Mouse (Mus musculus) MEL (cell line): Measurements from ENCODE around the gene Tmem151b. TPM values are rescaled to one million over a fixed set of nuclear protein-coding genes. Genes with fewer than 3 reads are reported as not detected.

ENCODE experiments used
- DNase-seq: peaks from one replicate; pipeline ENCODE4 v3.0.0; 2011; ENCODE audit warnings: low read depth, low spot score
- H3K27ac ChIP-seq: 2 replicates; pipeline ENCODE4 v1.5.1; 2012; ENCODE audit warnings: low read depth, mild to moderate bottlenecking, control low read depth, low read length, moderate library complexity; ENCODE audit not compliant: control insufficient read depth
- H3K27me3 ChIP-seq, 2 experiments: fragments of 150-350 bp in 1 of 2; sonication (generic) in 1 of 2; 2 replicates each; pipeline ENCODE4 v1.6.1; 2012; ENCODE audit warnings: low read length in 2 of 2, mild to moderate bottlenecking in 2 of 2, improper control_type of control experiment in 1 of 2, moderate library complexity in 1 of 2; ENCODE audit not compliant: insufficient read depth in 2 of 2, control insufficient read depth in 1 of 2
- H3K36me3 ChIP-seq, 2 experiments: 2 replicates each; pipeline ENCODE4 v1.6.1; 2012 to 2014; ENCODE audit warnings: low read length in 2 of 2, improper control_type of control experiment in 1 of 2, inconsistent platforms in 1 of 2, mild to moderate bottlenecking in 1 of 2; ENCODE audit not compliant: insufficient read depth in 2 of 2, control insufficient read depth in 1 of 2
- H3K4me1 ChIP-seq, 2 experiments: fragments of 150-350 bp in 1 of 2; sonication (generic) in 1 of 2; 2 replicates each; pipeline ENCODE4 v1.6.1; 2012; ENCODE audit warnings: low read length in 2 of 2, improper control_type of control experiment in 1 of 2, mild to moderate bottlenecking in 1 of 2; ENCODE audit not compliant: insufficient read depth in 2 of 2, control insufficient read depth in 1 of 2
- H3K4me3 ChIP-seq, 2 experiments: fragments of 150-350 bp in 1 of 2; sonication (generic) in 1 of 2; 2 replicates each; pipeline ENCODE4 v1.5.1; 2012; ENCODE audit warnings: low read depth in 2 of 2, low read length in 2 of 2, mild to moderate bottlenecking in 2 of 2, moderate library complexity in 2 of 2, control low read depth in 1 of 2, improper control_type of control experiment in 1 of 2; ENCODE audit not compliant: control insufficient read depth in 1 of 2, insufficient read depth in 1 of 2
- H3K79me2 ChIP-seq: 2 replicates; pipeline ENCODE4 v1.6.1; 2012; ENCODE audit warnings: mild to moderate bottlenecking, low read length, moderate library complexity; ENCODE audit not compliant: control insufficient read depth, poor library complexity, insufficient read depth
- H3K9ac ChIP-seq: 2 replicates; pipeline ENCODE4 v1.6.1; 2012; ENCODE audit warnings: low read depth, mild to moderate bottlenecking, control low read depth, low read length, moderate library complexity; ENCODE audit not compliant: control insufficient read depth, poor library complexity, severe bottlenecking
- H3K9me3 ChIP-seq: fragments of 150-350 bp; sonication (generic); replicated peaks from 2 replicates; pipeline ENCODE4 v1.6.1; 2012; ENCODE audit warnings: mild to moderate bottlenecking, low read length, improper control_type of control experiment, moderate library complexity; ENCODE audit not compliant: insufficient read depth
- CHD2 ChIP-seq: IDR thresholded peaks from 2 replicates; pipeline ENCODE4 v1.6.1; 2011; ENCODE audit warnings: low read length, improper control_type of control experiment
- CTCF ChIP-seq, 3 experiments: IDR thresholded peaks in 2 of 3; conservative IDR thresholded peaks in 1 of 3; 2 replicates each; pipeline ENCODE4 v1.5.1; 2011 to 2012; ENCODE audit warnings: low read length in 3 of 3, low read depth in 2 of 3, mild to moderate bottlenecking in 2 of 3, improper control_type of control experiment in 1 of 3, inconsistent platforms in 1 of 3, mixed read lengths in 1 of 3, moderate library complexity in 1 of 3; ENCODE audit not compliant: control insufficient read depth in 1 of 3, insufficient read depth in 1 of 3, poor library complexity in 1 of 3, severe bottlenecking in 1 of 3
- E2F4 ChIP-seq: IDR thresholded peaks from 2 replicates; pipeline ENCODE4 v1.6.1; 2011; ENCODE audit warnings: low read depth, low read length, improper control_type of control experiment, borderline replicate concordance
- ETS1 ChIP-seq: IDR thresholded peaks from 2 replicates; pipeline ENCODE4 v1.6.1; 2012; ENCODE audit warnings: low read depth, mild to moderate bottlenecking, inconsistent platforms, low read length, improper control_type of control experiment, moderate library complexity
- GATA1 ChIP-seq: IDR thresholded peaks from 2 replicates; pipeline ENCODE4 v1.6.1; 2011; ENCODE audit warnings: low read depth, low read length, improper control_type of control experiment
- JUND ChIP-seq: IDR thresholded peaks from 2 replicates; pipeline ENCODE4 v1.6.1; 2011; ENCODE audit warnings: low read depth, mild to moderate bottlenecking, improper control_type of control experiment, low read length
- MAFK ChIP-seq: IDR thresholded peaks from 2 replicates; pipeline ENCODE4 v1.6.1; 2011; ENCODE audit warnings: low read depth, mild to moderate bottlenecking, low read length, improper control_type of control experiment, borderline replicate concordance
- MAX ChIP-seq: IDR thresholded peaks from 2 replicates; pipeline ENCODE4 v1.6.1; 2011; ENCODE audit warnings: low read length, improper control_type of control experiment
- MAZ ChIP-seq: IDR thresholded peaks from 2 replicates; pipeline ENCODE4 v1.6.1; 2012; ENCODE audit warnings: low read depth, mild to moderate bottlenecking, inconsistent platforms, low read length, improper control_type of control experiment
- MXI1 ChIP-seq: IDR thresholded peaks from 2 replicates; pipeline ENCODE4 v1.6.1; 2011; ENCODE audit warnings: mild to moderate bottlenecking, low read depth, low read length, improper control_type of control experiment
- POLR2A ChIP-seq, 2 experiments: IDR thresholded peaks; 2 replicates each; pipeline ENCODE4 v1.6.1; 2011 to 2012; ENCODE audit warnings: low read length in 2 of 2, mild to moderate bottlenecking in 2 of 2, control low read depth in 1 of 2, improper control_type of control experiment in 1 of 2, low read depth in 1 of 2, moderate library complexity in 1 of 2; ENCODE audit not compliant: control insufficient read depth in 1 of 2, insufficient read depth in 1 of 2, poor library complexity in 1 of 2
- POLR2AphosphoS2 ChIP-seq: IDR thresholded peaks from 2 replicates; pipeline ENCODE4 v1.6.1; 2011; ENCODE audit warnings: low read length, improper control_type of control experiment
- POLR2AphosphoS5 ChIP-seq: IDR thresholded peaks from 2 replicates; pipeline ENCODE4 v1.6.1; 2012; ENCODE audit warnings: low read depth, borderline replicate concordance, mild to moderate bottlenecking, inconsistent platforms, low read length, moderate library complexity, mixed read lengths
- RCOR1 ChIP-seq: IDR thresholded peaks from 2 replicates; pipeline ENCODE4 v1.6.1; 2012; ENCODE audit warnings: low read depth, mild to moderate bottlenecking, inconsistent platforms, low read length, improper control_type of control experiment
- SIN3A ChIP-seq: IDR thresholded peaks from 2 replicates; pipeline ENCODE4 v1.6.1; 2012; ENCODE audit warnings: low read length, improper control_type of control experiment, inconsistent platforms
- TAL1 ChIP-seq: IDR thresholded peaks from 2 replicates; pipeline ENCODE4 v1.6.1; 2012; ENCODE audit warnings: mild to moderate bottlenecking, inconsistent platforms, low read length, moderate library complexity, mixed read lengths
- TCF12 ChIP-seq: IDR thresholded peaks from 2 replicates; pipeline ENCODE4 v1.6.1; 2014; ENCODE audit warnings: low read depth, mild to moderate bottlenecking, inconsistent platforms, low read length, improper control_type of control experiment, moderate library complexity
- USF1 ChIP-seq: IDR thresholded peaks from 2 replicates; pipeline ENCODE4 v1.6.1; 2014; ENCODE audit warnings: low read depth, mild to moderate bottlenecking, inconsistent platforms, low read length, improper control_type of control experiment, moderate library complexity
- ZC3H11A ChIP-seq: IDR thresholded peaks from 2 replicates; pipeline ENCODE4 v1.6.1; 2012; ENCODE audit warnings: low read depth, mild to moderate bottlenecking, inconsistent platforms, low read length, improper control_type of control experiment
- ZMIZ1 ChIP-seq: IDR thresholded peaks from 2 replicates; pipeline ENCODE4 v1.6.1; 2012; ENCODE audit warnings: low read depth, mild to moderate bottlenecking, inconsistent platforms, low read length, improper control_type of control experiment, moderate library complexity
- polyA plus RNA-seq, 2 experiments: library from polyadenylated mRNA; stranded (reverse) in 1 of 2; unstranded in 1 of 2; fragments of >175 nt in 1 of 2; fragments of >200 nt in 1 of 2; gene quantifications; 2 replicates each; pipeline versions ENCODE4 v1.2.1 to v1.2.4; 2012; ENCODE audit warnings: low replicate concordance in 2 of 2, low read depth in 1 of 2; ENCODE audit not compliant: insufficient read length in 2 of 2, insufficient read depth in 1 of 2, missing spikeins in 1 of 2
- total RNA-seq: library from RNA; depleted of rRNA; stranded (reverse); fragments of 300-350 nt; gene quantifications from 2 replicates; pipeline ENCODE4 v1.2.3, GENCODE M21; 2012

Tmem151b gene
- total and polyA plus RNA-seq, 3 experiments, result 0.15 to 1.1 TPM; not detected in 1

DNA sequence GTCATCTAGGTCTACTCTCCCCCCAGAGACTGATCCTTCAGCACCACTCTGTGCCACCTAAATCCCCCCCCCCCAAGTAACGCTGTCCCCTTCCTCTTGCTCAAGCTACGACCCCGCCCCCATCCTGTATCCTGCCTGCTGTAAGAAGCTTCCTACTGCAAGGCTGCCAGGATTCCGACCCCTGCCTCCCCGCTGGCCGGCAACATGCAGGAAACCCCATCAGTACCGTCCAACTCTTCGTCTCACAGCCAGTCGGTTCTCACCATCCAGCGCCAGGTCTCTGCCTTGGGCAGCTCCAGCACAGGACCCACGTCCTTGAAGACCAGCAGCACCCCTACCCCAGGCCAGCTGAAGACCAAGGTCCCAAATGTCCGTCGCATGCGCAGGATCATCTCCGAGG, 16.6 kb downstream of the Tmem151b start:
- H3K27me3 ChIP-seq, result peaks cover 12 to 15% of the 10 kb centered on the region in 2 experiments
- no peaks in the 10 kb centered on the region for H3K9me3 ChIP-seq
- no peaks in the 10 kb centered on the region for H3K79me2 ChIP-seq
- no peak overlapping the region for H3K27ac ChIP-seq
- no peak for DNase-seq
- no peak overlapping the region for H3K9ac ChIP-seq
- H3K4me1 ChIP-seq, result no peaks in the 10 kb centered on the region
- TF ChIP-seq POLR2AphosphoS5, result no peak
- TF ChIP-seq MAZ, result no peak
- TF ChIP-seq CTCF (IDR thresholded peaks at IDR 0.05 in 2 of 3, conservative IDR thresholded peaks at IDR 0.05 in 1 of 3; ENCODE audit: control insufficient read depth in 1 of 3, insufficient read depth in 1 of 3, low read depth in 2 of 3, low read length in 3 of 3, poor library complexity in 1 of 3, severe bottlenecking in 1 of 3), result no peak
- no peak for TF ChIP-seq TCF12
- TF ChIP-seq MAX, result no peak
- no peak for TF ChIP-seq RCOR1
- no peak for TF ChIP-seq MXI1
- TF ChIP-seq JUND, result no peak
- TF ChIP-seq E2F4, result no peak
- TF ChIP-seq ZMIZ1, result no peak
- TF ChIP-seq GATA1, result no peak
- TF ChIP-seq TAL1, result no peak
- no peak for TF ChIP-seq SIN3A
- TF ChIP-seq MAFK, result no peak
- TF ChIP-seq USF1, result no peak
- no peak for TF ChIP-seq ETS1
- no peak for TF ChIP-seq CHD2
- TF ChIP-seq ZC3H11A, result no peak
- no peaks in the 10 kb centered on the region for H3K36me3 ChIP-seq
- no peak overlapping the region for H3K4me3 ChIP-seq

DNA sequence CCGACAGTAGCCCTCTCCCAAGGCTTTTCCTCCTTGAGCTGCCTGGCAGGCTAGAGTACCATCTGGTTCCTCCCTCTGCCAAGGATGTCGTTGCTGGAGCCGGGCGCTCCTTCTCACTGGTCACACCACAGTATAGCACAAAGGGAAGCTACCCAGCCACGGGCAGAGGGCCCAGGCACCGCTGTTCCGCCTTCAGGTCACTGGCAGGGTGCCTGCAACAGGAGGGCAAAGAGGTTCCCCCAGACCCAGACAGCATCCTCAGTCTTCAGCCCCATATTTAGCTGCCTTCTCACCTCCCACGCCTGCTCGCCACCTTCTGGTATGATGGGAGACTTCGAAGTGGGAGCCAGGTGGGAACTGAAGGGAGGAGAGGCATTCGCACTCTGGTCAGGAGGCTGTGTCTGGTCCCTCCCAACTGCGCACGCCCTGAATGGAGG, 19.1 kb downstream of the Tmem151b start:
- no peak overlapping the region for H3K27ac ChIP-seq
- TF ChIP-seq POLR2AphosphoS2 (no peak), POLR2A (IDR thresholded peaks at IDR 0.05; ENCODE audit: control insufficient read depth in 1 of 2, insufficient read depth in 1 of 2, low read depth in 1 of 2, low read length in 2 of 2, poor library complexity in 1 of 2) (no peak)
- no peak for DNase-seq
- no peaks in the 10 kb centered on the region for H3K9me3 ChIP-seq
- H3K4me1 ChIP-seq, result no peaks in the 10 kb centered on the region
- H3K27me3 ChIP-seq, result peaks cover 12 to 15% of the 10 kb centered on the region in 2 experiments
- H3K79me2 ChIP-seq, result no peaks in the 10 kb centered on the region
- no peak overlapping the region for H3K9ac ChIP-seq
- no peak overlapping the region for H3K4me3 ChIP-seq
- H3K36me3 ChIP-seq, result no peaks in the 10 kb centered on the region
